Comparison of ENCODE assay signal across 8 mouse cellular contexts in genomic region chr14:45220090-45220956, GRCm38 (mm10). TPM values are rescaled to one million over a fixed set of nuclear protein-coding genes. Genes with fewer than 3 reads are reported as not detected.
A peak's percentile ranks its signal among the peaks of the same experiment; 100 is the strongest.
DNase-seq lines count a peak whose midpoint lies in the region; ATAC-seq lines count a peak whose summit lies in the region.

Gene Txndc16, minus strand, starts transcription at chr14:45220328.

- peaks cover 10% of the 10 kb centered on the region; the same call in 1 of the 2 replicates for H3K4me1 ChIP-seq in forebrain, embryonic 14.5 days (ENCODE audit: control insufficient read depth, insufficient read depth, low read length)
- H3K4me1 ChIP-seq in liver, embryonic 15.5 days (replicated peaks): peaks cover 24% of the 10 kb centered on the region
- H3K4me1 ChIP-seq in neural tube, embryonic 11.5 days (ENCODE audit: control insufficient read depth, insufficient read depth, low read length): 0 out of 2 replicates have a peak, but pooled peaks cover 2% of the 10 kb centered on the region
- H3K4me1 ChIP-seq in stomach, embryonic 16.5 days (ENCODE audit: control insufficient read depth, insufficient read depth, low read length): 0 out of 2 replicates have a peak, but pooled peaks cover 7% of the 10 kb centered on the region

- peak within 1 kb of the TSS; percentile 77 for H3K4me2 ChIP-seq in forebrain, embryonic 14.5 days (ENCODE audit: low read length)
- H3K4me2 ChIP-seq in liver, embryonic 15.5 days: peak within 1 kb of the TSS; percentile 93
- peak within 1 kb of the TSS; percentile 83 for H3K4me2 ChIP-seq in neural tube, embryonic 11.5 days (ENCODE audit: low read depth)
- H3K4me2 ChIP-seq in stomach, embryonic 16.5 days (ENCODE audit: low read depth, low read length): peak within 1 kb of the TSS; percentile 100

- ATAC-seq in forebrain, embryonic 14.5 days: peak; percentile 46
- peak; percentile 25 for ATAC-seq in liver, embryonic 15.5 days (ENCODE audit: insufficient read depth)
- peak; percentile 33 for ATAC-seq in neural tube, embryonic 11.5 days (ENCODE audit: insufficient read depth, low FRiP score, low TSS enrichment)
- peak; percentile 27 for ATAC-seq in stomach, embryonic 16.5 days (ENCODE audit: insufficient read depth, low FRiP score)

- no peaks in the 10 kb centered on the region for H3K36me3 ChIP-seq in forebrain, embryonic 14.5 days (ENCODE audit: control insufficient read depth, insufficient read depth, low read length)
- no peaks in the 10 kb centered on the region for H3K36me3 ChIP-seq in liver, embryonic 15.5 days (replicated peaks)
- no peaks in the 10 kb centered on the region for H3K36me3 ChIP-seq in neural tube, embryonic 11.5 days (ENCODE audit: control insufficient read depth, insufficient read depth, low read length)
- H3K36me3 ChIP-seq in stomach, embryonic 16.5 days (ENCODE audit: control insufficient read depth, insufficient read depth, low read length): no peaks in the 10 kb centered on the region

- H3K27ac ChIP-seq in forebrain, embryonic 14.5 days (ENCODE audit: low read depth, low read length): peak within 1 kb of the TSS; percentile 98
- H3K27ac ChIP-seq in liver, embryonic 15.5 days (replicated peaks): peak within 1 kb of the TSS; percentile 71
- peak within 1 kb of the TSS; percentile 95 for H3K27ac ChIP-seq in neural tube, embryonic 11.5 days (ENCODE audit: low read depth, low read length)
- peak within 1 kb of the TSS; percentile 82 for H3K27ac ChIP-seq in stomach, embryonic 16.5 days (ENCODE audit: low read length)

- H3K27me3 ChIP-seq in forebrain, embryonic 14.5 days (replicated peaks; ENCODE audit: control insufficient read depth, insufficient read depth, low read length): no peaks in the 10 kb centered on the region
- H3K27me3 ChIP-seq in liver, embryonic 15.5 days: peaks cover 40% of the 10 kb centered on the region
- H3K27me3 ChIP-seq in neural tube, embryonic 11.5 days (ENCODE audit: control insufficient read depth, insufficient read depth, low read length): no peaks in the 10 kb centered on the region
- no peaks in the 10 kb centered on the region for H3K27me3 ChIP-seq in stomach, embryonic 16.5 days (ENCODE audit: control insufficient read depth, insufficient read depth, low read length)

- intact Hi-C loops in heart, postnatal 10 days (cut with DNase I): loop anchor here (5.0 kb wide), 1 partner anchor 82 kb away; no protein-coding TSS in a partner anchor

- DNase-seq in CD4-positive, CD25-positive, alpha-beta regulatory T cell, adult 2 months (ENCODE audit: low read depth, low spot score): peak; percentile 94
- peak; percentile 42 for DNase-seq in c-Kit-positive CD71-positive TER-119-positive erythroid progenitor cells, embryonic 14.5 days (ENCODE audit: low spot score)
- peak; percentile 96 for DNase-seq in forebrain, embryonic 14.5 days (ENCODE audit: low spot score)
- DNase-seq in heart, postnatal 10 days: peak; percentile 84 to 85
- peak; percentile 85 to 89 for DNase-seq in kidney, postnatal 4 days
- DNase-seq in neural tube, embryonic 11.5 days (ENCODE audit: low spot score): peak; percentile 82

- H3K9me3 ChIP-seq in forebrain, embryonic 14.5 days (replicated peaks; ENCODE audit: control insufficient read depth, low read length): no peaks in the 10 kb centered on the region
- H3K9me3 ChIP-seq in liver, embryonic 15.5 days (replicated peaks): no peaks in the 10 kb centered on the region
- H3K9me3 ChIP-seq in neural tube, embryonic 11.5 days (ENCODE audit: control insufficient read depth, low read length): no peaks in the 10 kb centered on the region
- no peaks in the 10 kb centered on the region for H3K9me3 ChIP-seq in stomach, embryonic 16.5 days (replicated peaks; ENCODE audit: control insufficient read depth, low read length)

- peak within 1 kb of the TSS; percentile 95 for H3K4me3 ChIP-seq in forebrain, embryonic 14.5 days (ENCODE audit: low read depth, low read length)
- H3K4me3 ChIP-seq in liver, embryonic 15.5 days (replicated peaks): peak within 1 kb of the TSS; percentile 67
- H3K4me3 ChIP-seq in neural tube, embryonic 11.5 days (ENCODE audit: low read depth, low read length): peak within 1 kb of the TSS; percentile 86
- peak within 1 kb of the TSS; percentile 82 for H3K4me3 ChIP-seq in stomach, embryonic 16.5 days (replicated peaks; ENCODE audit: low read length)

- WGBS in forebrain, embryonic 14.5 days: under 1% methylated on average over 59 of the region's 59 CpGs
- under 1% methylated on average over 59 of the region's 59 CpGs for whole genome bisulfite sequencing in liver, embryonic 15.5 days (ENCODE audit: insufficient replicate concordance)
- WGBS in neural tube, embryonic 11.5 days: under 1% methylated on average over 59 of the region's 59 CpGs
- WGBS in stomach, embryonic 16.5 days: 1% methylated on average over 57 of the region's 59 CpGs

- peak within 1 kb of the TSS; percentile 98 for H3K9ac ChIP-seq in forebrain, embryonic 14.5 days (ENCODE audit: low read length)
- peak within 1 kb of the TSS; percentile 61 for H3K9ac ChIP-seq in liver, embryonic 15.5 days
- peak within 1 kb of the TSS; percentile 95 for H3K9ac ChIP-seq in neural tube, embryonic 11.5 days (ENCODE audit: low read length)
- H3K9ac ChIP-seq in stomach, embryonic 16.5 days (ENCODE audit: low read length): peak within 1 kb of the TSS; percentile 86

RNA-seq across cellular contexts. Expression of gene Txndc16, which starts in this region (rescaled TPM):
- 29.1 and 36.4 TPM in 2 replicates for polyA plus RNA-seq in forebrain, embryonic 14.5 days (2014; fragmentation: Nextera tagmentation; extraction: Ambion mirVana)
- total RNA-seq in heart, postnatal 10 days (2021): 10 to 100 TPM; 13.3 to 14.7 TPM
- 2.2 and 2.3 TPM in 2 replicates for polyA plus RNA-seq in liver, embryonic 15.5 days (2015; fragmentation: Nextera tagmentation; extraction: Ambion mirVana)
- polyA plus RNA-seq in neural tube, embryonic 11.5 days (2014; fragmentation: Nextera tagmentation; extraction: Ambion mirVana): 24.5 and 25.6 TPM in 2 replicates
- 11.5 and 12.0 TPM in 2 replicates for polyA plus RNA-seq in stomach, embryonic 16.5 days (2015; fragmentation: Nextera tagmentation; extraction: Ambion mirVana)

Comparison
In these comparisons a context has a peak if more than half of its experiments do, and no peak if none do; other contexts are left out.
1. Peak in every context shown above with its lines: DNase-seq, ATAC-seq, H3K4me3 ChIP-seq and H3K27ac ChIP-seq.
2. DNase-seq: peak in every context shown above with its lines; median percentile 96 in forebrain, embryonic 14.5 days; 94 in CD4-positive, CD25-positive, alpha-beta regulatory T cell, adult 2 months; 87 in kidney, postnatal 4 days; 84 in heart, postnatal 10 days; 82 in neural tube, embryonic 11.5 days; 42 in c-Kit-positive CD71-positive TER-119-positive erythroid progenitor cells, embryonic 14.5 days.